Mouse (Mus musculus): Measurements from ENCODE around the gene Pop5. TPM values are rescaled to one million over a fixed set of nuclear protein-coding genes. Genes with fewer than 3 reads are reported as not detected.

Pop5 gene
- total RNA-seq, 2 experiments from 2014 or later, result 17.7 to 26.2 TPM

DNA sequence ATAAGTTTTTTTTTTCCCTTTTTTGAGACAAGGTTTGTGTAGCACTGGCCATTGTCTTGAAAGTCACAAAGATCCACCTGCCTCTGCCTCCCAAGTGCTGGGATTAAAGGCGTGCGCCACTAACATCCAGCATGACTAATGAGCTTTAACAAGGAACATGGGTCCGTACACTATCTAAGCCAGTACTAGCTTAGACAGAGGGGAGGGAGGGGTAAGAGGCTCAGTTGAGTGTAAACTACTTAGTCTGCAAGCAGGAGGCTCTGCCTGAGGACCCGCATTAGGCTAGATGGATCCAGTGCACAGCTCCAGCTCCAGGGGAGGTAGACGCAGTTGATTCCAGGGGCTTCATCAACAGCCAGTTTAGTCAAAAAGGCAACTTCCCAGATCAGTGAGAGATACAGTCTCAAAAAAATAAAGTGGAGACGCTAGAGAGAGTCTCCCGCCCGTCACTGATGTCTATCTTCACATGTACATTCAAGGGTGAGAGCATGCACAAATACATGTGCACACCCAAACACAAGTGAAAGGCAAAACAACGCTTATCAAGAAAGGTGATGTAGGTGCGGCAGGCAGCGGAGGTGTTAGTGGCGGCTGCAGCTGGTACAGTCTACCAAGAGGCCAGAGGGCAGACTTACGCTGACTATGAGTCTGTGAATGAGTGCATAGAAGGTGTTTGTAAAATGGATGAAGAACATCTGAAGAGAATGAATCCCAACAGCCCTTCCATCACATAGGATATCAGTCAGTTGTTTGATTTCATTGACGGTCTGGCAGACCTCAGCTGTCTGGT lies 27.1 kb downstream of the Pop5 start:
- DNase-seq, result no peak

- no peak for DNase-seq
These were observed 30.7 kb downstream of the Pop5 start for GRCm38 (mm10) chr5:115266340-115266739.

GRCm38 (mm10) chr5:115266787-115267468 lies 31.3 kb downstream of the Pop5 start:
- no peak for DNase-seq

DNA sequence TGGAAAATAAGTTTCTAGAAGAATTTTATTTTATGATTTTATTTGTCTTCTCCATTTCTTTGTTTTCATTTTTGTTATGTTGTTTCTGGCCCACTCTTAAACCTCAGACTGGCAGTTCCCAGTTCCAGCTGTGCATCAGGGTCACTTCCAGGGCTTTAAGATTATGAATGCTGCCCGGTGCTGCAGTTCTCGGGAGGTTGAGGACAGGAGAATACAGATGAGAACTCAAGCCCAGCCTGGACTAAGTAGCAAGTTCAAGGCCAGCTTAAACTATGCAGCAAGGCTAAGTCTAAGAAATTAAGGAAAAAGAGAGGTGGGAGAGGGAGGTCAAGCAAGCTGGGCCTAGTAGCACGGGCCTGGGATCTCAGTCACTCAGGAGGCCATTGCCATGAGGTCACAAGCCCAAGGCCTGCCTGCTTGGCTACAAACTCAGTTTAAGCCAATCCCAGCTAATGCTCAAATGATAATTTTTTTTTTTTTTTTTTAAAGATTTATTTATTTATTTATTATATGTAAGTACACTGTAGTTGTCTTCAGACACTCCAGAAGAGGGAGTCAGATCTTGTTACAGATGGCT lies 31.9 kb downstream of the Pop5 start:
- no peak for DNase-seq

GRCm38 (mm10) chr5:115268266-115268665 lies 32.6 kb downstream of the Pop5 start:
- DNase-seq, result no peak

DNA sequence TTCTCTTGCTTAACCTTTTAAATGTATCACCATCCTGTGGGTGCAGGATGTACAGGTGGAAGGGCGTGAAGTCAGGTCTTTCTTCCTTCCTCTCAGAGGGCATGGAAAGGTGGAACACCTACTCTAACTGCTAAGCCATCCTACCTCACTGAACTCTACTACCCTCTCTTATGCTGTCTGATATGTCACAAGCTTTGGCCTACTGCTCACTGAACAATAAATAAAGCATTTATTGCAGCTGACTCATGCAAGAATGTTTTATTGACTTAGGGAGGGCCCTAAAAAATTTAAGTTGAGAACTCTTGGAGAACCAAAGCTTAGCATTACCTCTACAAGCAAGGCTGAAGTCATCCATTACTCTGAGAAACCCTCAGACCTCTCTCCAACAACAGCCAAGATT lies 34.3 kb downstream of the Pop5 start:
- DNase-seq, result no peak

DNA sequence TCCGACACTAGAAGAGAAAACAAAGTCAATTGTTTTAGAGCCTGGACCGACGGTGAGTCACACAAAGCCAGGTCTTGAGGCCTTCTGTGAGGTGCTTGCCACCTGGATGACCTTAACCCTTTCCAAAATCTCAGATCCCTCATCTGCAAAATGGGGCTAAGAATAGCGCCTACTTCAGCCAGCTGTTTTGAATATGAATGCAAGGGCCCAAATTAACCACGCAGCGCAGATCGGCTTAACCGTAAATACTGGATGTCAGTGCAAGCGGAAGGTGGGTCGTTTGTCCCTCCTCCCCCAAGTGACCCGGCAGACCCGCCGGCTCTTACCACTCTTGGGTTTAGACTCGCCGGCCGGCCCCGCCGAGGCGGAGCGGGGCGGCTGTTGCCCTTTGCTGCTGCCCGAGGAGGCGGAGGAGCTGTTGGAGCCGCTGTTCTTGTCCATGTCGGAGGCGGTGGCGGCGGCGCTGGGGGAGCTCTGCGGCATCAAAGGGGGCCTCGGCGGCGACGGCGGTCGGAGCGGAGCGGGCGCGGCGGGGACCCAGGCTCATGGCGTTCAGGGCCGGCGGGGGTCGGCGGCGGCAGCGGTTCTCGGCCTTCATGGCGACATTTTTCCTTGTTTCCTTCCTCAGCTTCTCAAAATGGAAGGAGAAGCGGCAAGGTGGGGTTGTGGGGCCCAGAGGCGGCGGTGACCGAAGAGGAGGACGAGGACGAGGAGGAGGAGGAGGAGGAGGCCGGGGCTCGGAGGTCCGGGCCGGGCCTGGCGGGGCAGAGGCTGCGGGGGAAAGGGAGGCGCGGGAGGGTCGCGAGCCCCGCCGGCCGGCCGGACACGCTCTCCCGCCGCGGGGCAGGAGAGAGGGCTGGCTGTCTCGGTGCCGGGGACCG lies 36.5 kb downstream of the Pop5 start:
- DNase-seq, result peak; percentile 54

- DNase-seq, result peak; percentile 93
These were observed 37.3 kb downstream of the Pop5 start, which contains the start of gene Rnf10 for GRCm38 (mm10) chr5:115272812-115273548. Gene Rnf10 (minus strand): TSS chr5:115272898.

GRCm38 (mm10) chr5:115273549-115274135 lies 38.0 kb downstream of the Pop5 start:
- DNase-seq, result no peak

- DNase-seq, result no peak
These were observed 38.7 kb downstream of the Pop5 start for GRCm38 (mm10) chr5:115274353-115274752.

DNA sequence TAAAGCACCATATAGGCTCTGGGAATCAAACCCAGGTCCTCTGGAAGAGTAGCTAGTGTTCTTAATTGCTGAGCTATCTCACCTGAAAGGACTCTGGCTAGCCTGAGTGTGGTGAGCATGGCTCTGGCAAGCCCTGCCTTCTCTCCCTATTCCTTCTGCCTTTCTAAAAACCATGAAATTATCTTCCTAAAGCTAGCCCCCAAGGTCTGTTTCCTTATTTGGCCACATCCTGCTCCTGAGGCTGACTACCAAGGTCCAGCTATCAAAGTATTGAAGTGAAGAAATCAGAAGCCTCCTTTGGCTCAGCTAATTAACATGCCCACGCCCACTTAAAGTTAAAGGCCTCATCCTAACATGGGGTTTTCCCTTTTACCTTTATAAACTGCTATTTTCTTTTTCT lies 39.1 kb downstream of the Pop5 start:
- no peak for DNase-seq

GRCm38 (mm10) chr5:115275998-115276397 lies 40.4 kb downstream of the Pop5 start:
- DNase-seq, result no peak

GRCm38 (mm10) chr5:115278053-115278452 lies 42.4 kb downstream of the Pop5 start:
- DNase-seq, result no peak

- no peak for DNase-seq
These were observed 43.1 kb downstream of the Pop5 start for GRCm38 (mm10) chr5:115278785-115279184.

- DNase-seq, result peak; percentile 86
These were observed 43.8 kb downstream of the Pop5 start, which contains the start of gene Coq5 for GRCm38 (mm10) chr5:115279226-115280049. Gene Coq5 (plus strand): TSS chr5:115279666.

DNA sequence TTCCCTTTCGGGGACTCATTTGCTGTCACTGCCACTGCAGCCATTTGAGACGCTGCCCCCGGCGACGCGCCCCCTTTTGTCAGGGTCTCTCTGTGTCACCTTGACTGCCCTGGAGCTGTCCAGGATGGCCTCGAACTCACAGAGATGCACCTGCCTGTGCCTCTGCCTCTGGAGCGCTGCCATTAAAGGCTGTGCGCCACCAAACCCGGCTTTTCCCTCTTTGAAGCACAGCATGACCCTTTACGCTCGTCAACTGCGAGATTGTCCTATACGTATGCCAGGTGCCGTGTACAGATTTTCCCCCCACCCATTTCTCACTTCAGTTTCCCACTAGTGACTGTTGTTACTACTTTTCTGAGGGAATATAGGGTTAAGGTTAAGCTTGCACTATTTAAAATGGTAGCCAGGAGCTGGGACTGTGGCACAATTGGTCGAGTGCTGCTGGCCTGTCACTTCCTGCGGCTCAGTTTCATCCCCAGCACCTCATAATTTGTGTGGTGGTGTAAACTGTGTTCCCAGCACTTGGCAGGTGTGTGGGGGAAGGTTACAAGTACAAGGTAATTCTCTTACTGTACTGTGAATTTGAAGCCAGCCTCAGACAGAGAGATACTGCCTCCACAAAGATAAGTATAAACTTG lies 44.5 kb downstream of the Pop5 start:
- DNase-seq, result peak; percentile 31

- no peak for DNase-seq
These were observed 49.1 kb downstream of the Pop5 start for GRCm38 (mm10) chr5:115284735-115285134.

DNA sequence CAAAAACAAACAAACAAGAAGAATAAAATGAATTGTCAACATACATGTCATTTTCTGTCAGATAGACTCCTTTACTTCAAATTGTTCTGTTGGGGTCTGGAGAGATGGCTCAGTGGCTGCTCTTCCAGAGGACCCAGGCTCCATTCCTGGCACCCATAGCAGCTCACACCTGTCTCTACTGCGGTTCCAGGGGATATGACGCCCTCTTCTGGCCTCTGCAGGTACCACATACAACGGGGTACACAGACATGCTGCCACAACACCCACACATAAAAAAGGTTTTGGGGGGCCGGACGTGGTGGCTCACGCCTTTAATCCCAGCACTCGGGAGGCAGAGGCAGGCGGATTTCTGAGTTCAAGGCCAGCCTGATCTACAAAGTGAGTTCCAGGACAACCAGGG lies 58.5 kb downstream of the Pop5 start:
- no peak for DNase-seq
